Mouse (Mus musculus) spleen, adult 2 months (tissue): ENCODE measurements around the gene Efcc1. TPM values are rescaled to one million over a fixed set of nuclear protein-coding genes. Genes with fewer than 3 reads are reported as not detected.

Experiments used
- DNase-seq, 2 experiments: peaks; one replicate each; pipeline versions ENCODE4 v3.0.0 to v3.0.0-alpha.2; 2012 to 2021; ENCODE audit warnings: low spot score in 2 of 2, low read depth in 1 of 2
- H3K27ac ChIP-seq: fragments of 200-500 bp; 2 replicates; pipeline ENCODE4 v1.5.1; 2012; ENCODE audit warnings: low read length, inconsistent platforms; ENCODE audit not compliant: insufficient read depth
- H3K27me3 ChIP-seq: fragments of 200-500 bp; 2 replicates; pipeline ENCODE4 v1.6.1; 2012; ENCODE audit warnings: mild to moderate bottlenecking, moderate library complexity, low read length, inconsistent platforms; ENCODE audit not compliant: control insufficient read depth, insufficient read depth
- H3K36me3 ChIP-seq: fragments of 200-500 bp; 2 replicates; pipeline ENCODE4 v1.6.1; 2012; ENCODE audit warnings: mild to moderate bottlenecking, low read length, inconsistent platforms; ENCODE audit not compliant: control insufficient read depth, insufficient read depth
- H3K4me1 ChIP-seq: fragments of 200-500 bp; 2 replicates; pipeline ENCODE4 v1.6.1; 2011; ENCODE audit warnings: inconsistent platforms; ENCODE audit not compliant: control insufficient read depth, insufficient read depth, insufficient read length
- H3K4me3 ChIP-seq: fragments of 200-500 bp; 2 replicates; pipeline ENCODE4 v1.5.1; 2011; ENCODE audit warnings: mild to moderate bottlenecking, inconsistent platforms; ENCODE audit not compliant: insufficient read depth, insufficient read length; ENCODE audit errors: extremely low read depth
- CTCF ChIP-seq: fragments of 200-500 bp; IDR thresholded peaks from 2 replicates; pipeline ENCODE4 v1.5.1; 2011; ENCODE audit warnings: mild to moderate bottlenecking, inconsistent platforms; ENCODE audit not compliant: insufficient read depth, insufficient read length, insufficient replicate concordance; ENCODE audit errors: extremely low read depth
- POLR2A ChIP-seq: fragments of 200-500 bp; IDR thresholded peaks from 2 replicates; pipeline ENCODE4 v1.6.1; 2011; ENCODE audit warnings: low read depth, low read length, inconsistent platforms
- WGBS: fragments of 180-500 bp; shearing (Covaris S2); methylation state at CpG from one replicate; pipeline ENCODE4 v1.1.7; 2018; 5-methylcytosine and 5-hydroxymethylcytosine counted together
- polyA plus RNA-seq: library from polyadenylated mRNA; depleted of rRNA; stranded (reverse); fragments of >200 nt; gene quantifications from 2 replicates; pipeline ENCODE4 v1.2.3, GENCODE M21; 2012; rRNA removed

The Efcc1 gene
- polyA plus RNA-seq, 1 experiment, result 2.0 TPM

GRCm38 (mm10) chr6:87804036-87804435 is 73.4 kb downstream of the Efcc1 start:
- H3K27ac ChIP-seq, result no peak overlapping the region
- DNase-seq, result no peak
- H3K36me3 ChIP-seq, result peaks cover 5% of the 10 kb centered on the region; the same call in 1 of the 2 replicates

DNA sequence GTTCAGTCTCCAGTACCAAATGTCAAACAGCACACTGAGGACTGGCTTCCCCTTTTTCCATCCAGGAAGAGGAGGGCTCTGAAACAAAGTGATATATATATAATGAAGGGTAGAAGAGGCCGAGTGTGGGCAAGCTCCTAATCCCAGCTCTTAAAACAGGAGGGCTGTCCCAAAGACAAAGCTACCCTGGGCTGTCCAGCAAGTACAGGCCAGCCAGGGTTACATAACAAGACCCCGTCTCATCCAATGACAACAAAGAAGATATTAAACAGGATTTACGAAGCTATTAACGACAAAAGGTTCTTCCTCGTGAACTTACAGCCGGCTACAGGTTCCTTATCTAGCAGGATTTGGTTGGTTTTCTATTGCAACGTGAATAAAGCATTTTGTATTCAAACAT is 74.2 kb downstream of the Efcc1 start:
- WGBS, result 84% methylated on average over 7 of the region's 7 CpGs
- no peak for DNase-seq
- Histone ChIP-seq H3K36me3 (peaks cover 4% of the 10 kb centered on the region; the same call in 1 of the 2 replicates), H3K27me3 (no peaks in the 10 kb centered on the region), H3K27ac (no peak overlapping the region), H3K4me3 (no peak overlapping the region), H3K4me1 (peaks cover 13% of the 10 kb centered on the region)
- no peak for TF ChIP-seq POLR2A
- no peak for TF ChIP-seq CTCF

More at GRCm38 (mm10) chr6:87804036-87804435, 73.4 kb downstream of the Efcc1 start:
- no peak for TF ChIP-seq POLR2A
- TF ChIP-seq CTCF, result no peak
- no peaks in the 10 kb centered on the region for H3K27me3 ChIP-seq
- H3K4me1 ChIP-seq, result peaks cover 9% of the 10 kb centered on the region
- WGBS, result 70% methylated on average over 1 of the region's 1 CpGs
- H3K4me3 ChIP-seq, result no peak overlapping the region

GRCm38 (mm10) chr6:87805448-87805847 is 74.8 kb downstream of the Efcc1 start:
- no peak for DNase-seq
- Histone ChIP-seq H3K4me1 (peaks cover 13% of the 10 kb centered on the region), H3K27ac (peak overlapping the region; percentile 21), H3K36me3 (peaks cover 3% of the 10 kb centered on the region; the same call in 1 of the 2 replicates), H3K27me3 (no peaks in the 10 kb centered on the region), H3K4me3 (no peak overlapping the region)
- TF ChIP-seq CTCF, result no peak
- TF ChIP-seq POLR2A, result no peak
- WGBS, result 90% methylated on average over 7 of the region's 7 CpGs

Other genes starting within 250 kb of the Efcc1 start
- 17.3 and 18.0 TPM in 2 replicates for gene Arhgap25, start 197.6 kb upstream of the Efcc1 start, polyA plus RNA-seq
- 0.74 and 1.4 TPM in 2 replicates for gene Prokr1, start 140.1 kb upstream of the Efcc1 start, polyA plus RNA-seq
- gene Aplf, start 58.7 kb upstream of the Efcc1 start, polyA plus RNA-seq, result 2.4 and 2.8 TPM in 2 replicates
- 70.5 and 104 TPM in 2 replicates for gene Gp9, start 47.2 kb downstream of the Efcc1 start, polyA plus RNA-seq
- 102 and 110 TPM in 2 replicates for gene Rab43, start 81.3 kb downstream of the Efcc1 start, polyA plus RNA-seq
- gene Gm45140, start 104.9 kb downstream of the Efcc1 start, polyA plus RNA-seq, result 0.73 and 1.3 TPM in 2 replicates
- 17.8 and 31.4 TPM in 2 replicates for gene Isy1, start 107.9 kb downstream of the Efcc1 start, polyA plus RNA-seq
- gene Cnbp, start 120.2 kb downstream of the Efcc1 start, polyA plus RNA-seq, result 123 and 129 TPM in 2 replicates
- 35.5 and 37.3 TPM in 2 replicates for gene Copg1, start 156.9 kb downstream of the Efcc1 start, polyA plus RNA-seq
- gene Hmces, start 183.1 kb downstream of the Efcc1 start, polyA plus RNA-seq, result 16.3 and 19.1 TPM in 2 replicates